Mouse (Mus musculus) megakaryocyte-erythroid progenitor cell, adult 5 weeks (primary cell): ENCODE measurements around the gene Pdlim1. TPM values are rescaled to one million over a fixed set of nuclear protein-coding genes. Genes with fewer than 3 reads are reported as not detected.

Experiments
- polyA plus RNA-seq: library from polyadenylated mRNA; stranded (reverse); fragments of >175 nt; gene quantifications from 2 replicates; pipeline ENCODE4 v1.2.3, GENCODE M21; 2012

Gene Pdlim1
- polyA plus RNA-seq, result 45.7 and 50.5 TPM in 2 replicates

GRCm38 (mm10) chr19:40271308-40271892, at the start of gene Pdlim1:
Pdlim1 (minus strand) TSS chr19:40271842.

DNA sequence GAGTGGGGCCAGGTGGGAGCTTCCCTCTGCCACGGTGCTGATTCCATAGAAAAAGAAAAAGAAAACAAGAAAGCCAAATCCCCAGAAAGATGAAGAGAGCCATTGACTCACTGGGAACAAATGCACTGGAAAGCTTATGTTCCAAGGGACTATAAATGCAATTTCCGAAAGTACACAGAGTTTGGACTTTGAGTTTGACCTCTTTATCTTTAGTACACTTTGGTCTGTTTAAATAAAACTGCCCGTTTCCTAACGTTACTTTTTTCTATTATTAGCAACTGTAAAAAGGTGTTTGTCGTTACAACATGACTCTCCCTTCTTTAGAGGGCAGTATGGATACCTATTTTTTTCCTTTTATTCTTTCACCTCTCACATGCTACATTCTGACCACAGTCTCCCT, 84.5 kb downstream of the Pdlim1 start, which contains the start of gene Cyp2c70:
Gene Cyp2c70, minus strand, starts transcription at position 174 of the 400 bp plus-strand sequence.

Other genes starting within 250 kb of the Pdlim1 start
- gene Cyp2c54, start 198.0 kb downstream of the Pdlim1 start, polyA plus RNA-seq, result not detected in 2 replicates
- not detected in 2 replicates for gene Cyp2c50, start 182.2 kb downstream of the Pdlim1 start, polyA plus RNA-seq
- not detected in 2 replicates for gene Cyp2c70, start 84.5 kb downstream of the Pdlim1 start, polyA plus RNA-seq
- gene Sorbs1, start 241.9 kb upstream of the Pdlim1 start, polyA plus RNA-seq, result 1.7 and 4.5 TPM in 2 replicates